Mouse (Mus musculus) megakaryocyte-erythroid progenitor cell, adult 5-6 weeks (primary cell): ENCODE results near the gene Vmn2r42. TPM values are rescaled to one million over a fixed set of nuclear protein-coding genes. Genes with fewer than 3 reads are reported as not detected.
"Not testable (repeated sequence)": the region's sequence is repeated elsewhere in the genome, so short reads cannot be mapped to it uniquely, and the experiment has no call there.

Experiments used
- ATAC-seq: replicated peaks from 2 replicates; pipeline ENCODE4 v1.8.0; 2016; ENCODE audit warnings: mild to moderate bottlenecking, inconsistent platforms; ENCODE audit not compliant: severe bottlenecking, poor library complexity, low FRiP score, low TSS enrichment
- total RNA-seq, 2 experiments: library from RNA; stranded (forward) in 1 of 2; stranded (reverse) in 1 of 2; fragments of 200-1000, 215-1000 nt in 1 of 2; fragments of >200 nt in 1 of 2; fragmentation: Nextera tagmentation in 1 of 2; gene quantifications; 2 replicates each; pipeline ENCODE4 v1.2.3; 2014 to 2017

The Vmn2r42 gene
- total RNA-seq (2014; fragmentation: Nextera tagmentation) (not detected in 2 replicates), total RNA-seq (2017) (not detected in 2 replicates)

- ATAC-seq: not testable (repeated sequence)
Measured at GRCm38 (mm10) chr7:8200220-8200619, at the start of gene Vmn2r42. Gene Vmn2r42 (minus strand): TSS chr7:8200320.

GRCm38 (mm10) chr7:8161554-8161953 is 38.6 kb downstream of the Vmn2r42 start, which contains the start of gene Vmn2r41:
Gene Vmn2r41 (minus strand): TSS chr7:8161654.
- ATAC-seq: not testable (repeated sequence)

Other genes starting within 250 kb of the Vmn2r42 start
- not detected in 2 replicates for gene Vmn2r41, start 38.7 kb downstream of the Vmn2r42 start, total RNA-seq (2014; fragmentation: Nextera tagmentation)
- gene Vmn2r41, start 38.7 kb downstream of the Vmn2r42 start, total RNA-seq (2017): not detected in 2 replicates
- gene Vmn2r43, start 60.3 kb upstream of the Vmn2r42 start, total RNA-seq (2014; fragmentation: Nextera tagmentation): not detected in 2 replicates
- gene Vmn2r43, start 60.3 kb upstream of the Vmn2r42 start, total RNA-seq (2017): not detected in 2 replicates
- not detected in 2 replicates for gene Vmn2r44, start 183.0 kb upstream of the Vmn2r42 start, total RNA-seq (2014; fragmentation: Nextera tagmentation)
- not detected in 2 replicates for gene Vmn2r44, start 183.0 kb upstream of the Vmn2r42 start, total RNA-seq (2017)